Mouse (Mus musculus) kidney, adult 2 months (tissue): ENCODE results near the gene Nectin2. TPM values are rescaled to one million over a fixed set of nuclear protein-coding genes. Genes with fewer than 3 reads are reported as not detected.

Experiments used
- DNase-seq: peaks from one replicate; pipeline ENCODE4 v3.0.0; 2021
- H3K27ac ChIP-seq: fragments of 200-500 bp; 2 replicates; pipeline ENCODE4 v1.5.1; 2012; ENCODE audit warnings: low read depth, low read length, control low read depth, inconsistent platforms; ENCODE audit not compliant: insufficient read depth
- H3K27me3 ChIP-seq: fragments of 200-500 bp; replicated peaks from 2 replicates; pipeline ENCODE4 v1.6.1; 2012; ENCODE audit warnings: mild to moderate bottlenecking, moderate library complexity, low read length, inconsistent platforms; ENCODE audit not compliant: control insufficient read depth, insufficient read depth
- H3K36me3 ChIP-seq: fragments of 200-500 bp; 2 replicates; pipeline ENCODE4 v1.6.1; 2012; ENCODE audit warnings: mild to moderate bottlenecking, moderate library complexity, low read length, inconsistent platforms; ENCODE audit not compliant: control insufficient read depth, insufficient read depth
- H3K4me1 ChIP-seq: fragments of 200-500 bp; 2 replicates; pipeline ENCODE4 v1.6.1; 2011; ENCODE audit warnings: low read length; ENCODE audit not compliant: control insufficient read depth, insufficient read depth
- H3K4me3 ChIP-seq: fragments of 200-500 bp; 2 replicates; pipeline ENCODE4 v1.5.1; 2011; ENCODE audit warnings: mild to moderate bottlenecking, low read depth, low read length, control low read depth; ENCODE audit not compliant: insufficient read depth
- CTCF ChIP-seq: fragments of 200-500 bp; conservative IDR thresholded peaks from 2 replicates; pipeline ENCODE4 v1.5.1; 2011; ENCODE audit warnings: low read depth, mild to moderate bottlenecking, control low read depth, low read length, moderate library complexity, mixed read lengths; ENCODE audit not compliant: insufficient read depth, insufficient read length
- POLR2A ChIP-seq: fragments of 200-500 bp; IDR thresholded peaks from one replicate; pipeline ENCODE4 v1.6.1; 2011; ENCODE audit warnings: low read depth, low read length, control low read depth
- WGBS: fragments of 180-500 bp; shearing (Covaris S2); methylation state at CpG from one replicate; pipeline ENCODE4 v1.1.7; 2018; 5-methylcytosine and 5-hydroxymethylcytosine counted together
- polyA plus RNA-seq: library from polyadenylated mRNA; depleted of rRNA; stranded (reverse); fragments of >200 nt; gene quantifications from 2 replicates; pipeline ENCODE4 v1.2.3, GENCODE M21; 2012

Nectin2 gene
- polyA plus RNA-seq, 1 experiment: 44.5 TPM

DNA sequence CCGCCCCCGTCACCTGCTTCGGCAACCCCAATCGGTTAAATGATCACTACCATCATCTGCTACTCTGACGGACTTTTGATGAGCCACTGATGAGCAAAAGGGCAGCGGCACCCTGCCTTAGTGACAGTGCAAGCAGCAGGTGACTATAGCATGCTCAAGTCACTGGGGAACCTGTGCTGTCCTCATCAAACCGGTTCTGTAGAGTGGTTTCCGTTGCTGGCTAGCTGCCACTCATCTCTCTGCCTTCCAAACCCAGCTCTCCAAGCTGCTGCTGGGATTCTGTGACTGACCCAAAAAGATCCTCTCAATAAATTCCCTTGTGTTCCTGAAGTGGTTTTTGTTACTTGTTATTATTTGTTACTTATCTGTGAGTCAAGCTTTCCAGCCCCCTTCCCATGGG is 28.4 kb upstream of the Nectin2 start:
- H3K4me1 ChIP-seq: no peaks in the 10 kb centered on the region
- DNase-seq: peak; percentile 43
- no peak overlapping the region for H3K4me3 ChIP-seq
- TF ChIP-seq POLR2A: no peak
- WGBS: 75% methylated on average over 8 of the region's 8 CpGs
- H3K27me3 ChIP-seq: no peaks in the 10 kb centered on the region
- H3K27ac ChIP-seq: no peak overlapping the region
- no peaks in the 10 kb centered on the region for H3K36me3 ChIP-seq

DNA sequence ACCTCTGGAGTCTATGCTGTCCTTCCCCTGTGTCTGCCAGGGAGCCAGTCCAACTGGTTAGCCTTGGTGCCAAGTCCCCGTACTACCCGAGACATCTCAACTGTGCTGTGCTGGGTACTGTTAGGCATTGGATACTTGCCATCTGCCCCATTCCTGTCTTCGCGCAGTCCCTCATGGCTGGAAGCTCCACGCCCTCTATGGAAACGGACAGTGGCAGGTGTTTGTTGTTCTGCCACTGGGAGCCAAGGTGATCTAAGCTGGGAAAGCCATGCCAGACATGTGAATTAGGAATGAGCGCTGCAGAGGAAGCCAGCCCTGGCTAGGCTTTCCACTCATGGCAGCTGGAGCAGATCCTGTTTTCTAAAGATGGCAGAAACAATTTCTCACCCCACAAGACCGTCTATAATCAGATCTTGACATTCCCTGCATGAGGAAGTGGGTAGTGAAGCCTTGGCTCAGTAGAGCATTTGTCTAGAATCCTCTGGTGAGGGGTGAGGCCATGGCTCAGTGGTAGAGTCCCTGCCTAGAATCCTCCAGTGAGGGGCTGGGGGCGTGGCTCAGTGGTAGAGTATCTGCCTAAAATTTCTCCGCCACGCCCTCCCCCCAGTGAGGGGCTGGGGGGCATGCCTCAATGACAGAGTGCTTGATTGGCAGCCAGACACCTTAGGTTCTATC is 26.9 kb upstream of the Nectin2 start:
- TF ChIP-seq POLR2A (no peak), CTCF (no peak)
- no peaks in the 10 kb centered on the region for H3K27me3 ChIP-seq
- H3K4me3 ChIP-seq: no peak overlapping the region
- no peaks in the 10 kb centered on the region for H3K4me1 ChIP-seq
- DNase-seq: no peak
- 75% methylated on average over 11 of the region's 11 CpGs for WGBS
- no peak overlapping the region for H3K27ac ChIP-seq
- H3K36me3 ChIP-seq: no peaks in the 10 kb centered on the region

DNA sequence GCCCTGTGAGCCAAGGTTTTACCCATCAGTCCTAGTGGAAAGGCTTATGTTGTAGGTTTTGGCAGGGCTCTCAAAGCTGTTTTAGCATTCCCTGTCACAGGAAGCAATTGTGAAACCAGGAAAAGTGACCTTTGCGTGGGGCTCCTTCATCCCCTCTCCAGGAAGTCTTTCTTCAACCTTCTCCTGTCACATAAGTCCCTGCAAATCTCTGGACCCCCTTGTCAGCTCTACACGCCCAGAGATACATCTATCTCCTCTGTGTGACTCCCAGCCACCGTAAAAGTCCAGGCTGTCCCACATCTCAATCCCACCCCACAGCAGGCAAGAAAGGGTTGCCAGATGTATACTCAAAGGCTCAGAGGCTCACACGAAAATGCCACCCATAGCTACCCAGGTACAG is 21.4 kb upstream of the Nectin2 start:
- peaks cover 7% of the 10 kb centered on the region; the same call in 1 of the 2 replicates for H3K4me1 ChIP-seq
- H3K27ac ChIP-seq: peak overlapping the region; percentile 2; the same call in 1 of the 2 replicates
- no peak for DNase-seq
- H3K4me3 ChIP-seq: no peak overlapping the region
- WGBS: 72% methylated on average over 4 of the region's 4 CpGs
- TF ChIP-seq CTCF (no peak), POLR2A (no peak)
- H3K27me3 ChIP-seq: no peaks in the 10 kb centered on the region
- H3K36me3 ChIP-seq: no peaks in the 10 kb centered on the region

DNA sequence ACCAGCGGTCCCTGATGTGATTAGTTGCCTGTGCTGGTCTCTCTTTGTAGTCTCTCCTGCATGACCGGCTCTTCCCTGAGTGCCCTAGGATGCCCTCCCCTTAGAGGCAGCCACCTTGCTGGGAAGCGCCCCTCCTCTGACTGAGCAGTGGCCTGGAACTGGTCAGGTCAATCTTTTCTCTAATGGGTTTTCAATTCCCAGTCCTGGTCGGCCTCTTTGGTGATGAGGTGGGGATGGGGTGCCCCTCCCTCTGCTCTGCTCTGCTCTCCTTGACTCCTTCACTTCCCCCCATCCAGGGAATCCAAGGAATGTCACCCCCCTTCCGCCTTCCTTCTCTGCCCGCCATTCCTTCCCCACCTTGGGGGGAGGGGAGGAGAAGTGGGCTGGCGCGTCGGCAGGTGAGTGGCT is 20.7 kb upstream of the Nectin2 start, which contains the start of gene Bcam:
Gene Bcam, minus strand, starts transcription at position 33 of the 408 bp plus-strand sequence.
- Histone ChIP-seq H3K36me3 (no peaks in the 10 kb centered on the region), H3K27me3 (no peaks in the 10 kb centered on the region), H3K4me1 (peaks cover 7% of the 10 kb centered on the region; the same call in 1 of the 2 replicates), H3K27ac (peak within 1 kb of the TSS; percentile 76), H3K4me3 (peak within 1 kb of the TSS; percentile 75)
- WGBS: 6% methylated on average over 9 of the region's 9 CpGs
- DNase-seq: peak; percentile 62
- TF ChIP-seq CTCF: no peak
- no peak for TF ChIP-seq POLR2A

DNA sequence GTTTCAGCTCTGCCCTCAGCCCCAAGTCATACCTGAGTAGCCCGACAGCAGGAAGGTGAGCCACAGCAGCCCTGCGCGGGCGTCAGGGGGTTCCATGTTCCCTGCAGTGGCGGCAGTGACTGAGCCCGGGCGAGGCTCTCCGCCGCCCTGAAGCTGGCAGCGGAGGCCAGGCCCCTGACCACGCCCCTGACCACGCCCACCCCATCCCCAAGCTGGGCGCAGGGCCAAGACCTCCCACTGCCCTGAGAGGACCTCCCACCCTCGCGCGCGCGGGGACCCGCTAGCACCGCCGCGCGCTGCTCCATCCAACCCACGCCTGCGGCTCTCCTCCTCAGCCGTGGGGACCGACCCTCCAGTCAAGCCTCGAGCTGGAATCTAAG is 20.1 kb upstream of the Nectin2 start:
- no peak for TF ChIP-seq CTCF
- peak; percentile 69 for TF ChIP-seq POLR2A
- DNase-seq: peak; percentile 94
- Histone ChIP-seq H3K4me1 (peaks cover 7% of the 10 kb centered on the region; the same call in 1 of the 2 replicates), H3K36me3 (no peaks in the 10 kb centered on the region), H3K4me3 (peak overlapping the region; percentile 75), H3K27ac (peak overlapping the region; percentile 76), H3K27me3 (no peaks in the 10 kb centered on the region)
- under 1% methylated on average over 28 of the region's 28 CpGs for WGBS

DNA sequence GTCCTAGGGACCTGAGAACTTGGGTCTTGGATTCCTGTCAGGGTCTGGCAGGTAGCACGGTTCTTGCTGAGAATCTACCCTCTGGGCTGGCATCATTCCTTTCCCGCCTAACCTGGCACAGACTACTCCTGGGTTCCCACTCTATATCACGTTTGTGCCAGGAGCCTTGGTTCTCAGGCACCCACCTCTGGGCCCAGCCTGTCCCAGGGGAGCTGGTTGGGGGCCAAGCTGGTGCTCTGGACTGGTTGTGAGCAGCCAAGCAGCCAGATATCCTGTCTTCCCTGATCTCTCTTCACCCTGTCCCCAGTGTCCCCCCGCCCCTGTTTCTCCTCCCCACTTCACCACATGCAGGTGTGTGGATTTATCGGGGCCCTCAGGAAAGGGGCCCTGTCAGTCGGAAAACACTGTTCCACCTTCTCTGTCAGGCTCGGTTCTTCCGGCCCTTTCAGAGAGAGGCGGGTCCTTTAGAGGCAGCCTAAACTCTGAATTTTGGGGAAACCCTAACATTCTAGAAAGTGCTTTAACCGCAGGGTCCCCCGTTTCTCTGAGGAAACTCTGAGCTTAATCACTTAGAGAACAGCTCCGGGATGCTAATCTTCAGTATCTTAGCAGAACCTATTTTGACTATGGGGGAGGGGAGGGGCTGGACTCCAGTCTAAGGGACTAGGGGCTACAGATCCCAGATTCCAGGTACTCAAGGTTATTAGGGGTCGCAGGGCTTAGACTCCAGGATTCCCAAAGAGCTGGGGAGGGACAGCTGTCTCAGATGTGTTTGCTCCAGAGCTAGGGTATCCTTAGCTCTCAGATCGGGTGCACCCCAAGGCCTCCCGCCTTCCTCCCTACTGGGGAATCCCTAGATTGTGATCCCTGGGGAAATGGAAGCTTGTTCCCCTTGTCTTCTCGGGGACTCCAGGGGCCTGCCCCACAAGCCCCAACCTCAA is 19.4 kb upstream of the Nectin2 start:
- no peak for DNase-seq
- no peak for TF ChIP-seq POLR2A
- TF ChIP-seq CTCF: no peak
- Histone ChIP-seq H3K4me3 (peak overlapping the region; percentile 75), H3K27ac (peak overlapping the region; percentile 76), H3K27me3 (no peaks in the 10 kb centered on the region), H3K4me1 (peaks cover 7% of the 10 kb centered on the region; the same call in 1 of the 2 replicates), H3K36me3 (no peaks in the 10 kb centered on the region)
- WGBS: 16% methylated on average over 16 of the region's 16 CpGs

DNA sequence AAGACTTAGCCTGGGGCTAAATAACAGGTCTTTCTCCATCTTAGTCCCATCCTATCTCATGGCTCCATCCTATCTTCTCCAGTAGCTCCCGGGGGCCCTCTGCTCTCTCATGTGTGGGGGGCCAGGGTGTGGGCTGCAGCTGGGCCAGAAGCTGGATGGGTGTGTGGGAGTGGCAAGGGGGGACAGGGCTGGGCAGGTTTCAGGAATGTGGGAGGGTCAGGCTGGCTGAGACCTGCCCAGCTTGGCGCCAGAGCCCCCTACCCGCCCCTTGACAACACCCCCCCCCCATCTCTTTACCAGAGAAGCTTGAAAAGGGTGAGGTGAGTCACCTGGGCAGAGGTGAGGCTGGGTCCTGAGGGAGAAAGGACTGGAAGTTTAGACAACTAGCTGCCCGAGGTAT is 18.7 kb upstream of the Nectin2 start:
- Histone ChIP-seq H3K27me3 (no peaks in the 10 kb centered on the region), H3K4me1 (peaks cover 7% of the 10 kb centered on the region; the same call in 1 of the 2 replicates), H3K27ac (peak overlapping the region; percentile 70), H3K36me3 (no peaks in the 10 kb centered on the region), H3K4me3 (peak overlapping the region; percentile 75)
- 21% methylated on average over 4 of the region's 4 CpGs for WGBS
- TF ChIP-seq CTCF: no peak
- no peak for TF ChIP-seq POLR2A
- DNase-seq: no peak
